Mouse (Mus musculus): ENCODE results near the gene Mast2. TPM values are rescaled to one million over a fixed set of nuclear protein-coding genes. Genes with fewer than 3 reads are reported as not detected.

Gene Mast2
- 19.5 and 21.9 TPM in 2 replicates for polyA plus RNA-seq (2014; fragmentation: Nextera tagmentation; extraction: Ambion mirVana)

DNA sequence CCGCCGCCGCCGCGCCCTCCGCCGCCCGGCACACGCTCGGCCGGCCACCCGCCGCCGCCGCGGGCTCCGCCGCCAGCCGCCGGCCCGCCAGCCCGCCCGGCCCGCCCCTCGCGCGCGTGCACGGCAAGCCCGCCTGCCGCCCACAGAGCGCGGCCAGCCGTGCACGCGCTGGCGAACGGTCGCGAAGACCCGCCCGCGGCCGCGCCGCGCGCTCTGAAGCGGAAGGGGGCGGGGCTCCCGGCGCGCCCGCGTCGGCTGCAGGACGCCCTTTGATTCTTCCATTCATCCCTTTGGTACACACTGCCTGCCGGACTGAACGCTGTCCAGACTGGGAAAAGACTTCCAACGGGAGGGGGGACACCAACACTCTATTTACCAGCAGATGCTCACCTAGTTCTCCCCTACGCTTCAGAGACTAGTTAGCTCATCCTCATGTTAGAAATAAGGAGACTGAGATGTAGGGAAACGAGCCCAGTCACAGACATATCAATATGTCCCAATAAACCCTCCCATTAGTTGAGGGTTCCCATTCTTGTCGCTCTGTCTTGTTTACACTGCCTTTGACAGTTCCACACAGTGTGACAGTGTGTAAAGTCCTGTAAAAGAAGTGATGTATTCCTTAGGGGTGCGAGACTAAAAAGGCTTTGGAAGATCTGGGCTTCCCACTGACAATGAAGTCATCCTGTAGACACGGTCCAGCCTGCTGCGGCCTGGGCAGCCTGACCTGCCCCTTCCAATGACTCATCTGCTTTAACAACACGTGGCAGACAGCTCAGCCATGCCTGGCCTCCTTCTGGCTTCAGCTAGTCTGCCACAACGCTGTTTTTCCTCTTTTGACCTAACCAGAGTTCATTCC is at the start of gene Mast2:
Mast2 (minus strand) TSS at position 58 of the 856 bp plus-strand sequence.
- Histone ChIP-seq H3K9ac (ENCODE audit: low read depth, low read length) (peak within 1 kb of the TSS; percentile 92), H3K4me1 (replicated peaks; ENCODE audit: control insufficient read depth, insufficient read depth, low read length) (peaks cover 9% of the 10 kb centered on the region), H3K27ac (ENCODE audit: low read depth, low read length) (peak within 1 kb of the TSS; percentile 76), H3K27me3 (replicated peaks; ENCODE audit: control insufficient read depth, insufficient read depth, low read length) (no peaks in the 10 kb centered on the region), H3K9me3 (ENCODE audit: control insufficient read depth, low read length) (no peaks in the 10 kb centered on the region), H3K4me2 (peak within 1 kb of the TSS; percentile 76), H3K36me3 (ENCODE audit: control insufficient read depth, insufficient read depth, low read length) (no peaks in the 10 kb centered on the region), H3K4me3 (ENCODE audit: low read depth, low read length) (peak within 1 kb of the TSS; percentile 90)
- 3% methylated on average over 46 of the region's 68 CpGs for WGBS
- peak; percentile 87 for ATAC-seq (replicated peaks; ENCODE audit: low FRiP score)
- peak; percentile 80 for DNase-seq (ENCODE audit: low spot score)

- peak within 1 kb of the TSS; percentile 91 for H3K27ac ChIP-seq (ENCODE audit: low read depth, low read length)
- peak; percentile 97 for ATAC-seq (replicated peaks; ENCODE audit: low FRiP score)
- WGBS: under 1% methylated on average over 55 of the region's 55 CpGs
- peak; percentile 93 for DNase-seq (ENCODE audit: low spot score)
- H3K9ac ChIP-seq (ENCODE audit: low read depth, low read length): peak within 1 kb of the TSS; percentile 91
- no peaks in the 10 kb centered on the region for H3K9me3 ChIP-seq (ENCODE audit: control insufficient read depth, low read length)
- peak within 1 kb of the TSS; percentile 73 for H3K4me3 ChIP-seq (ENCODE audit: low read depth, low read length)
- H3K27me3 ChIP-seq (replicated peaks; ENCODE audit: control insufficient read depth, insufficient read depth, low read length): no peaks in the 10 kb centered on the region
- peak within 1 kb of the TSS; percentile 82 for H3K4me2 ChIP-seq
- peaks cover 4% of the 10 kb centered on the region; the same call in 1 of the 2 replicates for H3K36me3 ChIP-seq (ENCODE audit: control insufficient read depth, insufficient read depth, low read length)
- H3K4me1 ChIP-seq (replicated peaks; ENCODE audit: control insufficient read depth, insufficient read depth, low read length): 0 out of 2 replicates have a peak, but pooled peaks cover 3% of the 10 kb centered on the region
These were observed 43.6 kb upstream of the Mast2 start, which contains the start of gene Ipp for GRCm38 (mm10) chr4:116507425-116508218. Gene Ipp, plus strand, starts transcription at chr4:116507549.

GRCm38 (mm10) chr4:116506886-116507424 is 43.0 kb upstream of the Mast2 start:
- peaks cover 4% of the 10 kb centered on the region; the same call in 1 of the 2 replicates for H3K36me3 ChIP-seq (ENCODE audit: control insufficient read depth, insufficient read depth, low read length)
- DNase-seq (ENCODE audit: low spot score) (no peak), ATAC-seq (replicated peaks; ENCODE audit: low FRiP score) (peak; percentile 17; the same call in 1 of the 2 replicates)
- 0 out of 2 replicates have a peak, but pooled peaks cover 3% of the 10 kb centered on the region for H3K4me1 ChIP-seq (replicated peaks; ENCODE audit: control insufficient read depth, insufficient read depth, low read length)
- peak overlapping the region; percentile 68 for H3K9ac ChIP-seq (ENCODE audit: low read depth, low read length)
- no peaks in the 10 kb centered on the region for H3K9me3 ChIP-seq (ENCODE audit: control insufficient read depth, low read length)
- peak overlapping the region; percentile 73 for H3K4me3 ChIP-seq (ENCODE audit: low read depth, low read length)
- WGBS: 23% methylated on average over 11 of the region's 11 CpGs
- peak overlapping the region; percentile 55 for H3K27ac ChIP-seq (ENCODE audit: low read depth, low read length)
- peak overlapping the region; percentile 82 for H3K4me2 ChIP-seq
- H3K27me3 ChIP-seq (replicated peaks; ENCODE audit: control insufficient read depth, insufficient read depth, low read length): no peaks in the 10 kb centered on the region

- 63% methylated on average over 3 of the region's 3 CpGs for WGBS
- H3K4me2 ChIP-seq: no peak overlapping the region
- ATAC-seq (replicated peaks; ENCODE audit: low FRiP score) (no peak), DNase-seq (ENCODE audit: low spot score) (no peak)
- no peak overlapping the region for H3K4me3 ChIP-seq (ENCODE audit: low read depth, low read length)
- H3K27me3 ChIP-seq (replicated peaks; ENCODE audit: control insufficient read depth, insufficient read depth, low read length): no peaks in the 10 kb centered on the region
- no peak overlapping the region for H3K9ac ChIP-seq (ENCODE audit: low read depth, low read length)
- H3K9me3 ChIP-seq (ENCODE audit: control insufficient read depth, low read length): no peaks in the 10 kb centered on the region
- no peaks in the 10 kb centered on the region for H3K4me1 ChIP-seq (replicated peaks; ENCODE audit: control insufficient read depth, insufficient read depth, low read length)
- H3K36me3 ChIP-seq (ENCODE audit: control insufficient read depth, insufficient read depth, low read length): no peaks in the 10 kb centered on the region
- no peak overlapping the region for H3K27ac ChIP-seq (ENCODE audit: low read depth, low read length)
These were observed 36.0 kb upstream of the Mast2 start for GRCm38 (mm10) chr4:116499978-116500377.

DNA sequence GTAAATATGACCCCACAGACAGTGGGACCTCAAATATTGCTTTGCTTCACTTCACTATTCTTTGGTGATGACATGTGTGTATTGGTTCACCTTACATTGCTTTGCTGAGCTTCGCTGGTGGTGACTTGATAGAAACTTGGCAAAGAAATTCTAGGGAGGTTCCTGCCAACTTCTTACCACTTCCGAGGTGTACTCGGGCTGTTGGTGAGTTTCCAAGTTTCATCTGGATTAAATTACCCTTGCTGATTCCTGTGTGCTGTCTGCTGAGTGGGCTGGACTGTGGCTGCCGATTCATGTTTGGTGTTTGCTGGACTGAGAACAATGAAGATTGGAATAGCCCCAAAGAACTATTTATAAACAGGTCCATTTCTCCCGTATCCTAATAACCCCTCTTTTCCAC is 29.7 kb upstream of the Mast2 start:
- no peak overlapping the region for H3K27ac ChIP-seq (ENCODE audit: low read depth, low read length)
- H3K4me2 ChIP-seq: no peak overlapping the region
- no peak overlapping the region for H3K9ac ChIP-seq (ENCODE audit: low read depth, low read length)
- WGBS: 89% methylated on average over 5 of the region's 5 CpGs
- no peaks in the 10 kb centered on the region for H3K36me3 ChIP-seq (ENCODE audit: control insufficient read depth, insufficient read depth, low read length)
- no peaks in the 10 kb centered on the region for H3K27me3 ChIP-seq (replicated peaks; ENCODE audit: control insufficient read depth, insufficient read depth, low read length)
- H3K4me1 ChIP-seq (replicated peaks; ENCODE audit: control insufficient read depth, insufficient read depth, low read length): peaks cover 10% of the 10 kb centered on the region
- ATAC-seq (replicated peaks; ENCODE audit: low FRiP score): no peak
- no peaks in the 10 kb centered on the region for H3K9me3 ChIP-seq (ENCODE audit: control insufficient read depth, low read length)
- H3K4me3 ChIP-seq (ENCODE audit: low read depth, low read length): no peak overlapping the region
- DNase-seq (ENCODE audit: low spot score): no peak

DNA sequence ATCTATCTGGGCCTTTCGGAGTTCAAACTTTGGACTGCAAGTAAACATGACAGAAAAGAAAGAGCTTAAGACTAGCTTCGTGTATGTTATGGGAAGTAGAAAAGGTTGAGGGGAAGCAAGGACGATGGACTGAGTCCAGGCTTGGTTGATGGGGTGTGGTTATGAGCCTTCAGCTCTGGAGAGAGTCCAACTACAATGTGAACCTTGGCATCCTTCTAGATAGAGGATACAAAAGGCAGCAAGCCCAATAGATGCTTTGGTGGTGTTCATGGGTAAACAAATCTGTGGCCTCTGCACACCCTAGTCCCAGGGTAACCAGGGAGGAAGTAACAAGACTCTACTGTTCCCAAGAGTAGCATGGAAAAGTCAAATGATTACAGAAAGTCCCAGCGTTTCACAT is 28.5 kb upstream of the Mast2 start:
- Histone ChIP-seq H3K4me3 (ENCODE audit: low read depth, low read length) (no peak overlapping the region), H3K4me1 (replicated peaks; ENCODE audit: control insufficient read depth, insufficient read depth, low read length) (peaks cover 10% of the 10 kb centered on the region), H3K9ac (ENCODE audit: low read depth, low read length) (no peak overlapping the region), H3K4me2 (no peak overlapping the region), H3K27me3 (replicated peaks; ENCODE audit: control insufficient read depth, insufficient read depth, low read length) (no peaks in the 10 kb centered on the region), H3K27ac (ENCODE audit: low read depth, low read length) (no peak overlapping the region), H3K9me3 (ENCODE audit: control insufficient read depth, low read length) (no peaks in the 10 kb centered on the region), H3K36me3 (ENCODE audit: control insufficient read depth, insufficient read depth, low read length) (no peaks in the 10 kb centered on the region)
- ATAC-seq (replicated peaks; ENCODE audit: low FRiP score) (no peak), DNase-seq (ENCODE audit: low spot score) (no peak)
- WGBS: 70% methylated on average over 4 of the region's 4 CpGs

- ATAC-seq (replicated peaks; ENCODE audit: low FRiP score) (no peak), DNase-seq (ENCODE audit: low spot score) (no peak)
- 75% methylated on average over 2 of the region's 2 CpGs for WGBS
- no peak overlapping the region for H3K4me2 ChIP-seq
- H3K9me3 ChIP-seq (ENCODE audit: control insufficient read depth, low read length): no peaks in the 10 kb centered on the region
- H3K27me3 ChIP-seq (replicated peaks; ENCODE audit: control insufficient read depth, insufficient read depth, low read length): no peaks in the 10 kb centered on the region
- H3K4me3 ChIP-seq (ENCODE audit: low read depth, low read length): no peak overlapping the region
- no peak overlapping the region for H3K27ac ChIP-seq (ENCODE audit: low read depth, low read length)
- H3K9ac ChIP-seq (ENCODE audit: low read depth, low read length): no peak overlapping the region
- no peaks in the 10 kb centered on the region for H3K36me3 ChIP-seq (ENCODE audit: control insufficient read depth, insufficient read depth, low read length)
- H3K4me1 ChIP-seq (replicated peaks; ENCODE audit: control insufficient read depth, insufficient read depth, low read length): peaks cover 10% of the 10 kb centered on the region
These were observed 27.9 kb upstream of the Mast2 start for GRCm38 (mm10) chr4:116491886-116492285.

DNA sequence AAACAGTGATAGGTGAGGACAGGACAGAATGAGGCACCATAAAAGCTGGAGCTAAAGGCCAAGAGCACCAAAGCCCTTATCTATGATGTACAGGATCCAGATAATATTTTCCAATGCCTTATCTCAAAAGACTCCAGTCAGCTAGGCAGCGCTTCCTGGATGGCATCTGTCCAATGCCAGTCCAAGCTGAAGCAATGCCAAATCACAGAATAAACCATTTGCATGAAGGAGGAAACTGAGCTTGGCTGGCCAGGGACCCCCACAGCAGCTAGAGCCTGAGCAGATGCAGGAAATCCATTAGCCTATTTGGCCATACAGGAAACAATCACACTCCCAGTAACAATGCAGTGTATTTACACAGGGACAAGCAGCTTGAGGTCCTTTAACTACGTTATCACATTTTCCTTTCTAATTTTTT is 27.1 kb upstream of the Mast2 start:
- no peak for ATAC-seq (replicated peaks; ENCODE audit: low FRiP score)
- Histone ChIP-seq H3K9me3 (ENCODE audit: control insufficient read depth, low read length) (no peaks in the 10 kb centered on the region), H3K27ac (ENCODE audit: low read depth, low read length) (no peak overlapping the region), H3K36me3 (ENCODE audit: control insufficient read depth, insufficient read depth, low read length) (no peaks in the 10 kb centered on the region), H3K4me3 (ENCODE audit: low read depth, low read length) (no peak overlapping the region), H3K4me1 (replicated peaks; ENCODE audit: control insufficient read depth, insufficient read depth, low read length) (peaks cover 10% of the 10 kb centered on the region), H3K9ac (ENCODE audit: low read depth, low read length) (no peak overlapping the region), H3K4me2 (no peak overlapping the region), H3K27me3 (replicated peaks; ENCODE audit: control insufficient read depth, insufficient read depth, low read length) (no peaks in the 10 kb centered on the region)
- 43% methylated on average over 2 of the region's 2 CpGs for WGBS
- no peak for DNase-seq (ENCODE audit: low spot score)

All from liver, embryonic 11.5 days (tissue).